Mouse (Mus musculus) neural tube, embryonic 11.5 days (tissue): Measurements from ENCODE around the gene Csk. TPM values are rescaled to one million over a fixed set of nuclear protein-coding genes. Genes with fewer than 3 reads are reported as not detected.

ENCODE experiments used
- ATAC-seq: fragments of 200-750 bp; cut with Nextera tagmentation; 2 replicates; pipeline ENCODE4 v1.8.0; 2017; ENCODE audit warnings: moderate number of reproducible peaks, mild to moderate bottlenecking, moderate TSS enrichment, moderate library complexity; ENCODE audit not compliant: insufficient read depth, low FRiP score, low TSS enrichment
- DNase-seq: peaks from one replicate; pipeline ENCODE4 v3.0.0-alpha.2; 2015; ENCODE audit warnings: low spot score
- H3K27ac ChIP-seq: fragments of 300-500 bp; sonication (generic); 2 replicates; pipeline ENCODE4 v1.5.1; 2014; ENCODE audit warnings: low read depth, mild to moderate bottlenecking, low read length
- H3K27me3 ChIP-seq: fragments of 300-500 bp; sonication (generic); 2 replicates; pipeline ENCODE4 v1.6.1; 2014; ENCODE audit warnings: mild to moderate bottlenecking, low read length, mixed read lengths; ENCODE audit not compliant: control insufficient read depth, insufficient read depth
- H3K36me3 ChIP-seq: fragments of 300-500 bp; sonication (generic); 2 replicates; pipeline ENCODE4 v1.6.1; 2014; ENCODE audit warnings: mild to moderate bottlenecking, low read length, moderate library complexity, mixed read lengths; ENCODE audit not compliant: control insufficient read depth, insufficient read depth
- H3K4me1 ChIP-seq: fragments of 300-500 bp; sonication (generic); 2 replicates; pipeline ENCODE4 v1.6.1; 2014; ENCODE audit warnings: low read length, mixed read lengths; ENCODE audit not compliant: control insufficient read depth, insufficient read depth
- H3K4me2 ChIP-seq: fragments of 300-500 bp; sonication (generic); 2 replicates; pipeline ENCODE4 v1.6.1; 2014; ENCODE audit warnings: low read depth, mild to moderate bottlenecking, moderate library complexity
- H3K4me3 ChIP-seq: fragments of 300-500 bp; sonication (generic); 2 replicates; pipeline ENCODE4 v1.5.1; 2014; ENCODE audit warnings: low read depth, low read length
- H3K9ac ChIP-seq: fragments of 300-500 bp; sonication (generic); 2 replicates; pipeline ENCODE4 v1.6.1; 2014; ENCODE audit warnings: mild to moderate bottlenecking, low read length
- H3K9me3 ChIP-seq: fragments of 300-500 bp; sonication (generic); 2 replicates; pipeline ENCODE4 v1.6.1; 2016; ENCODE audit warnings: low read length; ENCODE audit not compliant: control insufficient read depth
- WGBS: fragments of 180-500 bp; shearing (Covaris S2); extraction: QIAGEN DNeasy Blood & Tissue Kit; methylation state at CpG from one replicate; pipeline ENCODE4 v1.1.7; 2014; 5-methylcytosine and 5-hydroxymethylcytosine counted together
- polyA plus RNA-seq: library from polyadenylated mRNA; unstranded; fragments of >200 nt; fragmentation: Nextera tagmentation; extraction: Ambion mirVana; gene quantifications from 2 replicates; pipeline ENCODE4 v1.2.1, GENCODE M21; 2014

Csk gene
- polyA plus RNA-seq, 1 experiment from 2014 or later: 35.2 TPM

DNA sequence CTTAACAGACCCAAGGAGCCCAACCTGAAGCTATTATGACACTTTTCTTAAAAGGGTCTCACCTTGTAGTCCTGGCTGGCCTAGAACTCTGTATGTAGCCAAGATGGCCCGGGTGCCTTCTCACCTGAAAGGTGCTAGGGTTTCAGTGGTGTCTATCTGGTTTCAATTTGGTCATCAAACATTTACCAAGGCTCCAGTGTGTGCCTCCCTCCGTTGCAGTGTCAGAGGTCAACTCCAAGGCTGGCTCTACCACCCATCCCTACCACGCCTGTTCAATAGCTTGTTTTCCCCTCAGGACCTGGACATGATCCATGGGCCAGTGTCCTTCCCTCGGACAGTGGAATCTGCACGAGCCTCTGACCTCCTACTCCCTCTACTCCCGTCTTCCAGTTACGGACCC lies 29.1 kb downstream of the Csk start:
- WGBS: 90% methylated on average over 7 of the region's 7 CpGs

DNA sequence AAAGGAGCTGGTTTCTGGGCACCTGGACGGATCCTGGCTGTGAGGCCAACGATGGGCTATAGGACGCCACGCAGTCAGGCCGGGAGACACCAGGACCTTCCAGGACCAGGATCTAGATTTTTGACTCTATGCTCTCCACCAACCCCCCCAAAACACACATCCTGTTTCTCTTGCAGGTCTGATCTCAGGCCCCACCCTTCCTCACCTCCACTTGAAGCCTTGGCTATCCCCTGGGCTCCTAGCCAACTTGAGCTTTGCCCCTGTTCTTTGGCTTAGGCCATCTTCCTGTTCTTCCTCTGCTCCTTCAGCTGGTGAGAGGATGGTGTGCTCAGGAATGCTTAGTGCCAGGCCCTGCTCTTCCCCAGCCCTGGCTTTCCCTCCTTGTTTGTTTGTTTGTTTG lies 32.8 kb downstream of the Csk start, which contains the start of gene Lman1l:
Gene Lman1l (minus strand): TSS at position 101 of the 400 bp plus-strand sequence.
- H3K4me3 ChIP-seq: no peak within 1 kb of the TSS
- no peaks in the 10 kb centered on the region for H3K27me3 ChIP-seq
- no peaks in the 10 kb centered on the region for H3K9me3 ChIP-seq
- no peaks in the 10 kb centered on the region for H3K4me1 ChIP-seq
- ATAC-seq (no peak), DNase-seq (no peak)
- no peak within 1 kb of the TSS for H3K9ac ChIP-seq
- 93% methylated on average over 5 of the region's 5 CpGs for WGBS
- peaks cover under 1% of the 10 kb centered on the region; the same call in 1 of the 2 replicates for H3K36me3 ChIP-seq
- H3K4me2 ChIP-seq: no peak within 1 kb of the TSS
- no peak within 1 kb of the TSS for H3K27ac ChIP-seq

More for the DNA sequence above, 29.1 kb downstream of the Csk start:
- Histone ChIP-seq H3K4me2 (no peak overlapping the region), H3K9ac (no peak overlapping the region), H3K27ac (no peak overlapping the region), H3K4me1 (no peaks in the 10 kb centered on the region), H3K9me3 (no peaks in the 10 kb centered on the region), H3K4me3 (no peak overlapping the region), H3K36me3 (peaks cover 22% of the 10 kb centered on the region), H3K27me3 (no peaks in the 10 kb centered on the region)
- DNase-seq: no peak
- ATAC-seq: no peak

DNA sequence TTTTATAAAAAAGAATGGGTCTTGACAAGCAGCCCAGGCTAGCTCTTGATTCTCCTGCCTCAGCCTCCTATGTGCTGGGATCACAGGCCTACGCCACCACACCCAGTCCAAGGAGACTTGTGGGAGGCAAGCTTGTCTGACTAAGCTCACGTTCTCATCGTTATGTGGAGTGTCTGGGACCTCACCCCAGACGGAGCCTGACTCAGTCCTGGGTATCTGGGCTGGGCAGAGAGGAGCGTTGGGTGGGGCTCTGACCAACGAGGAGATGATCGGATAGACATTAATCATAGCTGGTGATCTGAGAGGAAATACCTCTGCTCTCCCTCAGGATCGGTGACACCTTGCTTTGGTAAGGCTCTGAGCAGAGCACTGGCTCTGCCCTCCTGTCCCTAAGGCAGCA lies 34.6 kb downstream of the Csk start:
- Histone ChIP-seq H3K9ac (no peak overlapping the region), H3K36me3 (no peaks in the 10 kb centered on the region), H3K9me3 (no peaks in the 10 kb centered on the region), H3K4me3 (no peak overlapping the region), H3K27ac (no peak overlapping the region), H3K4me1 (no peaks in the 10 kb centered on the region), H3K4me2 (no peak overlapping the region), H3K27me3 (no peaks in the 10 kb centered on the region)
- DNase-seq (no peak), ATAC-seq (no peak)
- WGBS: 84% methylated on average over 8 of the region's 8 CpGs

DNA sequence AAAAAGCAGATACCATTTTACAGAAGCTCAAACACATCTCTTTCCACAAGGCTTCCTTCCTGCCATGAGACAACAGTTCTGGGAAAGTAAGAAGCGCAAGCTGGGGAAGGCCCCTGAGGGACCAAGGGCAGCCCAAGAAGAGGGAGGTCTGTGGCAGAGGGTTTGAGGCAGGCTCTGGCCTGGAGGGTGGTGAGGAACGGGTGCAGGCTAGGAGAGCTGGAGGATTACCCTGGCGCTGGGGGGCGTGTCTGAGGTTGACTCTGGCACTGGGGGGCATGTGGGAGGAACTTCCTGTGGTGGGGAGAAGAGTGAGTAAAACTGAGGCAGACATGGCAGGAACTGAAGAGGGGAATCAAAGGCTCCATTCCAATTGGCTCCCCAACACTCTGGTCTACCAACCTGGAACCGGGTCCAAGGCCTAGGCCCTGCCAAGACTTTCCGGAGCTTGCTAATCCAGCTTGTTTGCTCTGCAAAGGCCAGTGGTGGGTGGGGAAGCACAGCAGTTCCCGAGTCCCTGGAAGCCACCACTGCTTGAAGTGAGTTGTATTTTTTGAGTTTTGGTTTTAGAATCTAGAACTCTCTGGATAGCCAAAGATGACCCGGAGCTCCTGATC lies 35.8 kb downstream of the Csk start:
- DNase-seq (no peak), ATAC-seq (no peak)
- Histone ChIP-seq H3K4me1 (no peaks in the 10 kb centered on the region), H3K27me3 (no peaks in the 10 kb centered on the region), H3K27ac (no peak overlapping the region), H3K9me3 (no peaks in the 10 kb centered on the region), H3K4me2 (no peak overlapping the region), H3K36me3 (no peaks in the 10 kb centered on the region), H3K9ac (no peak overlapping the region), H3K4me3 (no peak overlapping the region)
- WGBS: 81% methylated on average over 8 of the region's 8 CpGs

DNA sequence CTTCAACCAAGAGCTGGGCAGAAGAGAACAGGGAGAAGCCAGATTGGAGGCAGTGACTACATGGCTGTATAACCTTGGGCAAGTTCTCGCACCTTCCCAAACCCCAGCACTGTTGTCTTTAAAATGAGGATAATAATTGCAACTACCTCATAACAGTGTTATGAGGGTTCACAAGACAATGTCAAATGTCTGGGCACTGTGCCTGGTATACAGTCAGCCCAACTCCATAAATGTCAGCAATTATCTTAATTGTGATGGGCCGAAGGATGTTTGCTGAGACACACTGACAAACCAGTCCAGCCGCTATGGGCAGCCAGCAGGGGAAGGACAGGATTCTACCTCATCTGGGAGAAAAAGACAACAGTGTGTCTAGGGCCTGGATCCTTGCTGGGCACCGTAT lies 38.6 kb downstream of the Csk start:
- DNase-seq (no peak), ATAC-seq (no peak)
- Histone ChIP-seq H3K9me3 (no peaks in the 10 kb centered on the region), H3K4me1 (no peaks in the 10 kb centered on the region), H3K36me3 (no peaks in the 10 kb centered on the region), H3K4me2 (no peak overlapping the region), H3K9ac (no peak overlapping the region), H3K4me3 (no peak overlapping the region), H3K27ac (no peak overlapping the region), H3K27me3 (no peaks in the 10 kb centered on the region)
- 87% methylated on average over 4 of the region's 4 CpGs for WGBS

DNA sequence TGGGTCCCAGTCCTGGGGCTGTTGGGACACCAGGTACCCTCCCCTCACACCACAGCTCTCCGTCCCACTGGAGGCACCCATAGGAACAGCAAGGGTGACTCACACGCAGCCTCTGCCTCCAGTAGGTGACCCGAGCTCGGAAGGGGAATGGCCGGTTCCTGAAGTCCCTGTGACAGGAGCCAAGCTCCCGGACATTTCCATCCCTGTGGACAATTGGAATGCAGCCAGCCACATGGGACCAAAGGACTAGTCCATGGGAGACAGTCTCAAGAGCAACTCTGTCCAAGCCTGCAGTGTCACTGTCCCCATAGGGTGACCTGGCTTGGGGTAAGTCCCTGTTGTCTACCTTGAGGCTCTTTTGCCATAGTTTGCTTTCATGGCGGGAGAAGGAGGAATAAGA lies 39.5 kb downstream of the Csk start:
- Histone ChIP-seq H3K27ac (no peak overlapping the region), H3K4me3 (no peak overlapping the region), H3K36me3 (no peaks in the 10 kb centered on the region), H3K4me1 (no peaks in the 10 kb centered on the region), H3K4me2 (no peak overlapping the region), H3K9me3 (no peaks in the 10 kb centered on the region), H3K9ac (no peak overlapping the region), H3K27me3 (no peaks in the 10 kb centered on the region)
- WGBS: 87% methylated on average over 7 of the region's 7 CpGs
- ATAC-seq (no peak), DNase-seq (no peak)

DNA sequence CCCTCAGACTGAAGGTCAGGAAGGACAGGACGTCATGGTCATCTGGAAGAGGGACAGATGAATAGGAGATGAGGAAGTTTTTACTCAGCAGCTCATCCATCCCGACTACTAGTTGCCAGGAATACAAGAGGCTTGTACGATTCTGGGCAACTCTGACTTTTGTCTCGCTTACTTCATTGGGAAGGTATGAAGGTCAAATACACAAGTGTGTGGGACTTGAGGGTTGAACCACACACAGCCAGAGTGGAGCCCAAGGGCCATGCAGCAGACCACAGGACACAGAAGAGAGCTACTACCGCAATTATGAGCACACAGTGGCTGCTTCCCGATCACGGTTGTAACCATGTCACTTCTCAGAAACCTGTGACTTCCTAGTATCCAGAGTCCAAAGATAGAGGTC lies 40.8 kb downstream of the Csk start:
- H3K9me3 ChIP-seq: no peaks in the 10 kb centered on the region
- no peaks in the 10 kb centered on the region for H3K36me3 ChIP-seq
- H3K27ac ChIP-seq: no peak overlapping the region
- ATAC-seq (no peak), DNase-seq (no peak)
- H3K4me3 ChIP-seq: no peak overlapping the region
- 86% methylated on average over 7 of the region's 7 CpGs for WGBS
- no peak overlapping the region for H3K4me2 ChIP-seq
- H3K4me1 ChIP-seq: no peaks in the 10 kb centered on the region
- H3K9ac ChIP-seq: no peak overlapping the region
- no peaks in the 10 kb centered on the region for H3K27me3 ChIP-seq

DNA sequence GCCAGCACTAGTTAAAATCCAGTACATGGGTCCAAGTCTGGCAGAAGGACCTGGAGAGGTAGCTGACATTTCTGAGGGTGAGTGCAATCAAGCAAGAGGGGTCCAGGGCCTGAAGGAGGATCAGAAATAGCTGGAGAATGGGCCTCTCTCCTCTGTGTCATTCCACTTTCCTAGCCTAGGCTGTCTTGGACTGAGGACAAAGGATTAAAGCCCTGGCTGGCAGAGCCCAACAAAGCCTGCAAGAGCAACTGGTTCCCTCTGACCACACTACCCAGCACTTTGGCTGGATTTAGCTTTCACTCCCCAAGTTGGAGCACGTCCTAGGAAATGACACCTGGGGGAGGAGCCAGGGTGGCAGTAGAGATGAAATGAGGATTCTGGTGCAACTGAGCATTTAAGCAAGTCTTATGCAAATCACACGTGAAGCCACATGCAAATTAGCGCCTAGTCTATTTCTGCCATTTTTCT lies 43.0 kb downstream of the Csk start:
- H3K4me2 ChIP-seq: no peak overlapping the region
- H3K9me3 ChIP-seq: no peaks in the 10 kb centered on the region
- H3K4me3 ChIP-seq: no peak overlapping the region
- no peak overlapping the region for H3K27ac ChIP-seq
- H3K36me3 ChIP-seq: no peaks in the 10 kb centered on the region
- H3K4me1 ChIP-seq: no peaks in the 10 kb centered on the region
- DNase-seq: no peak
- H3K9ac ChIP-seq: no peak overlapping the region
- peaks cover 2% of the 10 kb centered on the region; the same call in 1 of the 2 replicates for H3K27me3 ChIP-seq
- ATAC-seq: no peak
- 53% methylated on average over 3 of the region's 3 CpGs for WGBS

DNA sequence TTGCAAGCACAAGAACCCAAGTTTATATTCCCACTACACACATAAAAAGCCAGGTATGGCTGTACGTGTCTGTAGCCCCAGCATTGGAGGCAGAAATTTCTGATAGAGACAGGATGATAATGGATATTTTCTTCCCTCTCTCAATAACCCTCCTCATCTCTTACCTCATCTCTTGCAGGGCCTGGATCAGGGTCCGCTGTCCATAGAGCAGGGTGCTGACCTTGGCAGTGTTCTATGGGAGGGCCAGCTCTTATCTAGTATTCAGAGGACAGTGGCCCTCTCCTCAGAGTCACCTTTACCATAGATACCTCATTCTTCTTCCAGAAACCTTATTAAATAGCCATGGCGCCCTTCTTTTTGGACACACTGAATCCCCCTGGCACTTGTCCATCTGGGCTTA lies 43.6 kb downstream of the Csk start:
- Histone ChIP-seq H3K27me3 (peaks cover 2% of the 10 kb centered on the region; the same call in 1 of the 2 replicates), H3K36me3 (no peaks in the 10 kb centered on the region), H3K9me3 (no peaks in the 10 kb centered on the region), H3K4me2 (no peak overlapping the region), H3K4me1 (no peaks in the 10 kb centered on the region), H3K4me3 (no peak overlapping the region), H3K9ac (no peak overlapping the region), H3K27ac (no peak overlapping the region)
- no peak for ATAC-seq
- 64% methylated on average over 3 of the region's 3 CpGs for whole genome bisulfite sequencing
- no peak for DNase-seq
